Mouse (Mus musculus) intestine, embryonic 14.5 days (tissue): ENCODE measurements at regions not wholly inside any gene's neighbourhood (a gene's known extent, or its start where the extent isn't known, plus 50 kb on each side); places are given as distances from the start of the nearest gene placed in this dataset.

Source experiments
- ATAC-seq: fragments of 200-750 bp; cut with Nextera tagmentation; replicated peaks from 2 replicates; pipeline ENCODE4 v1.8.0; 2017; ENCODE audit warnings: low read depth, moderate number of reproducible peaks, moderate TSS enrichment, moderate library complexity; ENCODE audit not compliant: low FRiP score, low TSS enrichment
- DNase-seq: peaks from one replicate; pipeline ENCODE4 v3.0.0-alpha.2; 2018; ENCODE audit warnings: low spot score
- H3K27ac ChIP-seq: fragments of 300-500 bp; sonication (generic); 2 replicates; pipeline ENCODE4 v1.5.1; 2014; ENCODE audit warnings: low read depth, mild to moderate bottlenecking, control low read depth
- H3K27me3 ChIP-seq: fragments of 300-500 bp; sonication (generic); replicated peaks from 2 replicates; pipeline ENCODE4 v1.6.1; 2014; ENCODE audit warnings: low read length, control low read depth; ENCODE audit not compliant: control insufficient read depth, insufficient read depth
- H3K36me3 ChIP-seq: fragments of 300-500 bp; sonication (generic); 2 replicates; pipeline ENCODE4 v1.6.1; 2014; ENCODE audit warnings: low read length, control low read depth; ENCODE audit not compliant: control insufficient read depth, insufficient read depth
- H3K4me1 ChIP-seq: fragments of 300-500 bp; sonication (generic); replicated peaks from 2 replicates; pipeline ENCODE4 v1.6.1; 2014; ENCODE audit warnings: low read length, control low read depth, mixed read lengths; ENCODE audit not compliant: control insufficient read depth, insufficient read depth
- H3K4me2 ChIP-seq: fragments of 300-500 bp; sonication (generic); 2 replicates; pipeline ENCODE4 v1.6.1; 2014; ENCODE audit warnings: low read length
- H3K4me3 ChIP-seq: fragments of 300-500 bp; sonication (generic); 2 replicates; pipeline ENCODE4 v1.5.1; 2014; ENCODE audit warnings: low read depth, low read length, control low read depth, mixed read lengths
- H3K9ac ChIP-seq: fragments of 300-500 bp; sonication (generic); 2 replicates; pipeline ENCODE4 v1.6.1; 2014; ENCODE audit warnings: mild to moderate bottlenecking, low read length
- H3K9me3 ChIP-seq: fragments of 300-500 bp; sonication (generic); 2 replicates; pipeline ENCODE4 v1.6.1; 2016; ENCODE audit warnings: low read length, control low read depth; ENCODE audit not compliant: control insufficient read depth
- WGBS: fragments of 180-500 bp; shearing (Covaris S2); extraction: QIAGEN DNeasy Blood & Tissue Kit; methylation state at CpG from one replicate; pipeline ENCODE4 v1.1.7; 2014; 5-methylcytosine and 5-hydroxymethylcytosine counted together

- Histone ChIP-seq H3K4me1 (no peaks in the 10 kb centered on the region), H3K4me3 (no peak overlapping the region), H3K9me3 (no peaks in the 10 kb centered on the region), H3K9ac (no peak overlapping the region), H3K27me3 (no peaks in the 10 kb centered on the region), H3K36me3 (no peaks in the 10 kb centered on the region), H3K4me2 (no peak overlapping the region), H3K27ac (no peak overlapping the region)
- ATAC-seq (no peak), DNase-seq (no peak)
- 84% methylated on average over 8 of the region's 8 CpGs for WGBS
These were observed 324.4 kb downstream of the Chl1 start for GRCm38 (mm10) chr6:103834726-103835229.

GRCm38 (mm10) chr6:103859787-103860186, 349.4 kb downstream of the Chl1 start:
- H3K36me3 ChIP-seq = no peaks in the 10 kb centered on the region
- ATAC-seq (no peak), DNase-seq (no peak)
- H3K27ac ChIP-seq = no peak overlapping the region
- no peak overlapping the region for H3K4me3 ChIP-seq
- H3K4me2 ChIP-seq = no peak overlapping the region
- H3K9ac ChIP-seq = no peak overlapping the region
- no peaks in the 10 kb centered on the region for H3K27me3 ChIP-seq
- no peaks in the 10 kb centered on the region for H3K4me1 ChIP-seq
- no peaks in the 10 kb centered on the region for H3K9me3 ChIP-seq

GRCm38 (mm10) chr6:103893455-103893854, 383.1 kb downstream of the Chl1 start:
- Histone ChIP-seq H3K4me1 (no peaks in the 10 kb centered on the region), H3K27ac (no peak overlapping the region), H3K4me3 (no peak overlapping the region), H3K4me2 (no peak overlapping the region), H3K36me3 (no peaks in the 10 kb centered on the region), H3K9ac (no peak overlapping the region), H3K27me3 (no peaks in the 10 kb centered on the region), H3K9me3 (no peaks in the 10 kb centered on the region)
- ATAC-seq (no peak), DNase-seq (no peak)
- WGBS = 82% methylated on average over 3 of the region's 3 CpGs

GRCm38 (mm10) chr6:103924504-103924903, 414.1 kb downstream of the Chl1 start:
- no peak overlapping the region for H3K4me2 ChIP-seq
- WGBS = 84% methylated on average over 1 of the region's 1 CpGs
- no peaks in the 10 kb centered on the region for H3K4me1 ChIP-seq
- no peak overlapping the region for H3K27ac ChIP-seq
- H3K4me3 ChIP-seq = no peak overlapping the region
- no peaks in the 10 kb centered on the region for H3K27me3 ChIP-seq
- no peak for ATAC-seq
- H3K9me3 ChIP-seq = no peaks in the 10 kb centered on the region
- no peaks in the 10 kb centered on the region for H3K36me3 ChIP-seq
- H3K9ac ChIP-seq = no peak overlapping the region
- DNase-seq = no peak

- no peak overlapping the region for H3K9ac ChIP-seq
- no peak overlapping the region for H3K4me2 ChIP-seq
- H3K27me3 ChIP-seq = no peaks in the 10 kb centered on the region
- WGBS = 87% methylated on average over 3 of the region's 3 CpGs
- no peak overlapping the region for H3K27ac ChIP-seq
- no peak for ATAC-seq
- no peak overlapping the region for H3K4me3 ChIP-seq
- no peak for DNase-seq
- no peaks in the 10 kb centered on the region for H3K9me3 ChIP-seq
- H3K36me3 ChIP-seq = no peaks in the 10 kb centered on the region
- H3K4me1 ChIP-seq = no peaks in the 10 kb centered on the region
These were observed 416.7 kb downstream of the Chl1 start for GRCm38 (mm10) chr6:103927094-103927493.

- H3K4me1 ChIP-seq = no peaks in the 10 kb centered on the region
- no peaks in the 10 kb centered on the region for H3K36me3 ChIP-seq
- no peak overlapping the region for H3K27ac ChIP-seq
- ATAC-seq (no peak), DNase-seq (no peak)
- no peaks in the 10 kb centered on the region for H3K9me3 ChIP-seq
- no peaks in the 10 kb centered on the region for H3K27me3 ChIP-seq
- no peak overlapping the region for H3K4me2 ChIP-seq
- 59% methylated on average over 5 of the region's 5 CpGs for WGBS
- H3K4me3 ChIP-seq = no peak overlapping the region
- no peak overlapping the region for H3K9ac ChIP-seq
These were observed 430.0 kb downstream of the Chl1 start for GRCm38 (mm10) chr6:103940345-103940744.

- Histone ChIP-seq H3K27me3 (no peaks in the 10 kb centered on the region), H3K9me3 (no peaks in the 10 kb centered on the region), H3K9ac (no peak overlapping the region), H3K4me2 (no peak overlapping the region), H3K27ac (no peak overlapping the region), H3K4me1 (no peaks in the 10 kb centered on the region), H3K36me3 (no peaks in the 10 kb centered on the region), H3K4me3 (no peak overlapping the region)
- 70% methylated on average over 2 of the region's 2 CpGs for WGBS
- DNase-seq = no peak
- ATAC-seq = no peak
These were observed 434.0 kb downstream of the Chl1 start for GRCm38 (mm10) chr6:103944361-103944760.

GRCm38 (mm10) chr6:103947474-103947873, 437.1 kb downstream of the Chl1 start:
- WGBS = 63% methylated on average over 3 of the region's 3 CpGs
- H3K4me3 ChIP-seq = no peak overlapping the region
- H3K9ac ChIP-seq = no peak overlapping the region
- H3K4me2 ChIP-seq = no peak overlapping the region
- H3K27me3 ChIP-seq = no peaks in the 10 kb centered on the region
- H3K27ac ChIP-seq = no peak overlapping the region
- DNase-seq (no peak), ATAC-seq (no peak)
- no peaks in the 10 kb centered on the region for H3K9me3 ChIP-seq
- no peaks in the 10 kb centered on the region for H3K36me3 ChIP-seq
- H3K4me1 ChIP-seq = no peaks in the 10 kb centered on the region

GRCm38 (mm10) chr6:103953134-103953771, 442.9 kb downstream of the Chl1 start:
- H3K27me3 ChIP-seq = no peaks in the 10 kb centered on the region
- no peak overlapping the region for H3K4me3 ChIP-seq
- no peak overlapping the region for H3K27ac ChIP-seq
- no peaks in the 10 kb centered on the region for H3K4me1 ChIP-seq
- DNase-seq (no peak), ATAC-seq (no peak)
- WGBS = 69% methylated on average over 1 of the region's 1 CpGs
- no peaks in the 10 kb centered on the region for H3K36me3 ChIP-seq
- no peaks in the 10 kb centered on the region for H3K9me3 ChIP-seq
- no peak overlapping the region for H3K4me2 ChIP-seq
- H3K9ac ChIP-seq = no peak overlapping the region
